Mouse (Mus musculus) neutrophil, adult 65 days (primary cell): ENCODE results near the gene Stard13. TPM values are rescaled to one million over a fixed set of nuclear protein-coding genes. Genes with fewer than 3 reads are reported as not detected.

ENCODE experiments used
- total RNA-seq: library from RNA; stranded (reverse); gene quantifications from 2 replicates; pipeline ENCODE4 v1.2.4, GENCODE M21; 2023

The Stard13 gene
- not detected in 2 replicates for total RNA-seq

DNA sequence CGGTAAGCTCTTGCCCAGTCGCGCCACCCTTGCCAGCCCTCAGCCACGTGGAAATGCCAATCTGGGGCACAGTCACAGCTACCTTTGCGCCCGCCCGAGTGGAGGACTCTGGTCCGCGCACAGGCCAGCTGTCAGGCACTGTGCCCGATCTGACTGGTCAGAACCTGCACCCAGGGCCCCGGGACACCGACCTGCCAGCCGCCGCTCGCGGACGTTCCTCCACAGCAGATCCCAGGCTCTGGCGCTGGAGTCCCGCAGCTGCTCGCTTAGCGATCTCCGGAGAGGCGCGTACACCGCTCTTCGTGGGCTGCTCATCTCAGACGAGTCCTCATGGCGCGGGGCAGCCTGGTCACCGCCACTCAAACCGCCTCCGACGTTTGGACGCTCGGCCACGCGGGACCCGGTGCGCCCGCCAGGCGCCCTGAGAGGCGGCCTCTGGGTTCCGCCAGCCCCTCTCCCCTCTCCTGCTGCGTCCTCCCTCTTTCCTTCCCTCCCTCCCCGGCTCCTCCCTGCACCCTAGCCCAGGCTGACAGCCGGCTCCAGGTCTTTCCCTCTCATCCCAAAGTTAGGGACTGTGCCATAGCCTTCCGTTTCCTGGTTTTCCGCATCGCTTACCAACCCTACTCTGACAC, at the start of gene Stard13:
Gene Stard13 (minus strand): TSS at position 437 of the 632 bp plus-strand sequence.

Other genes with a start within 250 kb of the Stard13 start
- gene Gm42906, start 194.3 kb upstream of the Stard13 start, total RNA-seq = not detected in 2 replicates